Mouse (Mus musculus) kidney, adult 2 months (tissue): Measurements from ENCODE around the gene Gli2. TPM values are rescaled to one million over a fixed set of nuclear protein-coding genes. Genes with fewer than 3 reads are reported as not detected.
A peak's percentile ranks its signal among the peaks of the same experiment; 100 is the strongest.

ENCODE experiments used
- DNase-seq: peaks from one replicate; pipeline ENCODE4 v3.0.0; 2021
- H3K27ac ChIP-seq: fragments of 200-500 bp; 2 replicates; pipeline ENCODE4 v1.5.1; 2012; ENCODE audit warnings: low read depth, low read length, control low read depth, inconsistent platforms; ENCODE audit not compliant: insufficient read depth
- H3K27me3 ChIP-seq: fragments of 200-500 bp; replicated peaks from 2 replicates; pipeline ENCODE4 v1.6.1; 2012; ENCODE audit warnings: mild to moderate bottlenecking, moderate library complexity, low read length, inconsistent platforms; ENCODE audit not compliant: control insufficient read depth, insufficient read depth
- H3K36me3 ChIP-seq: fragments of 200-500 bp; 2 replicates; pipeline ENCODE4 v1.6.1; 2012; ENCODE audit warnings: mild to moderate bottlenecking, moderate library complexity, low read length, inconsistent platforms; ENCODE audit not compliant: control insufficient read depth, insufficient read depth
- H3K4me1 ChIP-seq: fragments of 200-500 bp; 2 replicates; pipeline ENCODE4 v1.6.1; 2011; ENCODE audit warnings: low read length; ENCODE audit not compliant: control insufficient read depth, insufficient read depth
- H3K4me3 ChIP-seq: fragments of 200-500 bp; 2 replicates; pipeline ENCODE4 v1.5.1; 2011; ENCODE audit warnings: mild to moderate bottlenecking, low read depth, low read length, control low read depth; ENCODE audit not compliant: insufficient read depth
- CTCF ChIP-seq: fragments of 200-500 bp; conservative IDR thresholded peaks from 2 replicates; pipeline ENCODE4 v1.5.1; 2011; ENCODE audit warnings: low read depth, mild to moderate bottlenecking, control low read depth, low read length, moderate library complexity, mixed read lengths; ENCODE audit not compliant: insufficient read depth, insufficient read length
- POLR2A ChIP-seq: fragments of 200-500 bp; IDR thresholded peaks from one replicate; pipeline ENCODE4 v1.6.1; 2011; ENCODE audit warnings: low read depth, low read length, control low read depth
- WGBS: fragments of 180-500 bp; shearing (Covaris S2); methylation state at CpG from one replicate; pipeline ENCODE4 v1.1.7; 2018; 5-methylcytosine and 5-hydroxymethylcytosine counted together
- polyA plus RNA-seq: library from polyadenylated mRNA; depleted of rRNA; stranded (reverse); fragments of >200 nt; gene quantifications from 2 replicates; pipeline ENCODE4 v1.2.3, GENCODE M21; 2012

Gli2 gene
- polyA plus RNA-seq, 1 experiment, result 0.44 TPM

- no peaks in the 10 kb centered on the region for H3K4me1 ChIP-seq
- H3K36me3 ChIP-seq, result no peaks in the 10 kb centered on the region
- no peak overlapping the region for H3K4me3 ChIP-seq
- TF ChIP-seq POLR2A (no peak), CTCF (no peak)
- WGBS, result 93% methylated on average over 5 of the region's 5 CpGs
- DNase-seq, result no peak
- H3K27me3 ChIP-seq, result no peaks in the 10 kb centered on the region
- H3K27ac ChIP-seq, result no peak overlapping the region
Measured at GRCm38 (mm10) chr1:118932167-118932566, 121.3 kb downstream of the Gli2 start.

GRCm38 (mm10) chr1:118927543-118928354 is 125.7 kb downstream of the Gli2 start:
- WGBS, result 70% methylated on average over 12 of the region's 12 CpGs
- DNase-seq, result no peak
- no peaks in the 10 kb centered on the region for H3K27me3 ChIP-seq
- no peaks in the 10 kb centered on the region for H3K36me3 ChIP-seq
- no peaks in the 10 kb centered on the region for H3K4me1 ChIP-seq
- TF ChIP-seq CTCF, result no peak
- TF ChIP-seq POLR2A, result no peak
- no peak overlapping the region for H3K27ac ChIP-seq
- H3K4me3 ChIP-seq, result no peak overlapping the region

GRCm38 (mm10) chr1:118926556-118926955 is 126.9 kb downstream of the Gli2 start:
- WGBS, result 94% methylated on average over 7 of the region's 7 CpGs

GRCm38 (mm10) chr1:118922189-118922588 is 131.2 kb downstream of the Gli2 start:
- no peak overlapping the region for H3K27ac ChIP-seq
- no peaks in the 10 kb centered on the region for H3K36me3 ChIP-seq
- no peak overlapping the region for H3K4me3 ChIP-seq
- TF ChIP-seq POLR2A (no peak), CTCF (no peak)
- WGBS, result 81% methylated on average over 6 of the region's 6 CpGs
- H3K27me3 ChIP-seq, result no peaks in the 10 kb centered on the region
- no peaks in the 10 kb centered on the region for H3K4me1 ChIP-seq
- peak; percentile 36 for DNase-seq

More at GRCm38 (mm10) chr1:118926556-118926955, 126.9 kb downstream of the Gli2 start:
- no peaks in the 10 kb centered on the region for H3K4me1 ChIP-seq
- H3K27me3 ChIP-seq, result no peaks in the 10 kb centered on the region
- no peak for DNase-seq
- no peaks in the 10 kb centered on the region for H3K36me3 ChIP-seq
- H3K27ac ChIP-seq, result no peak overlapping the region
- H3K4me3 ChIP-seq, result no peak overlapping the region
- TF ChIP-seq POLR2A, result no peak
- no peak for TF ChIP-seq CTCF

- TF ChIP-seq CTCF, result no peak
- no peak for TF ChIP-seq POLR2A
- no peak for DNase-seq
- H3K27me3 ChIP-seq, result no peaks in the 10 kb centered on the region
- no peak overlapping the region for H3K4me3 ChIP-seq
- H3K36me3 ChIP-seq, result no peaks in the 10 kb centered on the region
- H3K4me1 ChIP-seq, result no peaks in the 10 kb centered on the region
- H3K27ac ChIP-seq, result no peak overlapping the region
- 34% methylated on average over 7 of the region's 7 CpGs for WGBS
Measured at GRCm38 (mm10) chr1:118917520-118918220, 135.7 kb downstream of the Gli2 start.

- Histone ChIP-seq H3K27me3 (no peaks in the 10 kb centered on the region), H3K4me3 (no peak overlapping the region), H3K27ac (no peak overlapping the region), H3K36me3 (no peaks in the 10 kb centered on the region), H3K4me1 (no peaks in the 10 kb centered on the region)
- WGBS, result 59% methylated on average over 12 of the region's 12 CpGs
- DNase-seq, result no peak
- TF ChIP-seq POLR2A (no peak), CTCF (no peak)
Measured at GRCm38 (mm10) chr1:118916477-118917075, 136.8 kb downstream of the Gli2 start.
